Mouse (Mus musculus) thymus, adult 2 months (tissue): ENCODE data around the gene Dock1. TPM values are rescaled to one million over a fixed set of nuclear protein-coding genes. Genes with fewer than 3 reads are reported as not detected.

Source experiments
- DNase-seq: peaks from one replicate; pipeline ENCODE4 v3.0.0; 2021
- H3K27ac ChIP-seq: fragments of 200-500 bp; 2 replicates; pipeline ENCODE4 v1.5.1; 2012; ENCODE audit warnings: low read length, control low read depth; ENCODE audit not compliant: control insufficient read depth, insufficient read depth
- H3K27me3 ChIP-seq: fragments of 200-500 bp; 2 replicates; pipeline ENCODE4 v1.6.1; 2012; ENCODE audit warnings: mild to moderate bottlenecking, low read length, moderate library complexity, mixed read lengths; ENCODE audit not compliant: control insufficient read depth, insufficient read depth
- H3K36me3 ChIP-seq: fragments of 200-500 bp; 2 replicates; pipeline ENCODE4 v1.6.1; 2012; ENCODE audit warnings: mild to moderate bottlenecking, low read length, moderate library complexity; ENCODE audit not compliant: control insufficient read depth, insufficient read depth
- H3K4me1 ChIP-seq: fragments of 200-500 bp; replicated peaks from 2 replicates; pipeline ENCODE4 v1.6.1; 2012; ENCODE audit warnings: low read length; ENCODE audit not compliant: control insufficient read depth, insufficient read depth
- H3K4me3 ChIP-seq: fragments of 200-500 bp; 2 replicates; pipeline ENCODE4 v1.5.1; 2012; ENCODE audit warnings: mild to moderate bottlenecking, low read length, control low read depth, moderate library complexity; ENCODE audit not compliant: control insufficient read depth, insufficient read depth
- CTCF ChIP-seq: fragments of 200-500 bp; IDR thresholded peaks from 2 replicates; pipeline ENCODE4 v1.5.1; 2012; ENCODE audit warnings: mild to moderate bottlenecking, control low read depth, low read length, moderate library complexity, borderline replicate concordance; ENCODE audit not compliant: control insufficient read depth, poor library complexity, insufficient read depth; ENCODE audit errors: extremely low read depth
- POLR2A ChIP-seq: fragments of 200-500 bp; IDR thresholded peaks from 2 replicates; pipeline ENCODE4 v1.6.1; 2012; ENCODE audit warnings: mild to moderate bottlenecking, low read length, control low read depth, moderate library complexity; ENCODE audit not compliant: control insufficient read depth, poor library complexity, insufficient read depth; ENCODE audit errors: extremely low read depth
- WGBS: fragments of 180-500 bp; shearing (Covaris S2); methylation state at CpG from one replicate; pipeline ENCODE4 v1.1.7; 2018; 5-methylcytosine and 5-hydroxymethylcytosine counted together
- polyA plus RNA-seq: library from polyadenylated mRNA; depleted of rRNA; stranded (reverse); fragments of >200 nt; gene quantifications from 2 replicates; pipeline ENCODE4 v1.2.3, GENCODE M21; 2012

Gene Dock1
- polyA plus RNA-seq, 1 experiment, result 3.2 TPM

DNA sequence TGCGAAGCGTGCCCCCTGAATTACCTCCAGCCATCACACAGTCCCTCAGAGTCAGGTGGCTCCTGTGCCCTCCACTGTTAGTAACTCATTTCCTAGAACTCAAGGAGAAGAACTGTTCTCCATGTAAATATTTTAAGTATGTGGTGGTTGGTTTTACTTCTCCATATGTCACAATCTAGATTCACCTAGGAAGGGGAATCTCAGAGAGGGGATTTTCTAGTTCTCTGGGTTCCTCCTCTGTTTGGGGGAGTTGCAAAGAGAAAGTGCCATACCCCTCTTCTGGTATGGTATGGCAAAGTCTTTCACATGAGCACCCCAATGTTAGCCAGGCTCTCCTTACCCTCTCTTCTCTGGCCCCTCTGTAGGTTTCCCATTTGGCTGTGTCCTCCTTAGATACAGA lies 525.2 kb downstream of the Dock1 start:
- WGBS, result 82% methylated on average over 2 of the region's 2 CpGs
- DNase-seq, result no peak
- no peak overlapping the region for H3K4me3 ChIP-seq
- no peaks in the 10 kb centered on the region for H3K4me1 ChIP-seq
- no peaks in the 10 kb centered on the region for H3K27me3 ChIP-seq
- H3K36me3 ChIP-seq, result no peaks in the 10 kb centered on the region
- TF ChIP-seq POLR2A (no peak), CTCF (no peak)
- no peak overlapping the region for H3K27ac ChIP-seq

DNA sequence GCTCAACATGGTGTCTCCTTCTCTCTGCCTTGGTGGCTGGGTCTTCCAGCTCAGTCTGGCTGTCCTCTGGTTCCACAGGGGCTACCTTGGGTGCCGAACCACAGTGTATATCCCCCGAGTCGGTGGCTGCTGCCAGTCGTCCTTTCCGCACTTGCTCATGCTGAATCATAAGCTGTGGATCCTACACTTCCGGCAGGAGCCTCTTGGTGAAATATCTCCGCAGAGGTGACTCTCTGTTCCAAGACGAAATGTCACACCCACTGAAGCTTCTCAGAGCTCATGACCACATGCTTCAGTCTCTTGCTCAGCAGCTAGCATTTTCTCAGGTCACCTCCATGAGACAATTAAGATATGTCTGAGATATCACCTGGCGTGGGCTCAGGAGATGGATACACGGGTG lies 526.4 kb downstream of the Dock1 start:
- no peak overlapping the region for H3K4me3 ChIP-seq
- WGBS, result 87% methylated on average over 10 of the region's 10 CpGs
- no peak overlapping the region for H3K27ac ChIP-seq

DNA sequence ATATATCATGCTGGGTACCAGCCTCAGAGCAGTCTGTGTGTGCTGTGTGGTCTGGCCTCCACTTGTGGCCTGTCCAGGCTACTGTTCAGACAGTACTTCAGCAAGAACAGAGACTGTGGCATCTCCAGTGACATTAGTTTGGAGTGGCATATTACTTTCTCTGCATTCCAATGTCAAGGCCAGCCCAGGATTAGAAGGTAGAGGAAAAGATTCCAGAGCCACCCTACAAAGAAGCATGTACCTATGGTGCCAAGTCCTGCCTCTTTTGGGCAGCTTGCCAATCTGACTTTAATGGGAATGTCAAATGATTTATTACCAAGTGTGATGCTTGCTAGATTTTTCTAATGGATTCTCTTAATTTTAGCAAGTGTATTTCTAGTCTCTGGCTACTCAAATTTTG lies 533.5 kb downstream of the Dock1 start:
- Histone ChIP-seq H3K4me1 (no peaks in the 10 kb centered on the region), H3K4me3 (no peak overlapping the region), H3K36me3 (no peaks in the 10 kb centered on the region), H3K27ac (no peak overlapping the region), H3K27me3 (no peaks in the 10 kb centered on the region)
- no peak for DNase-seq
- TF ChIP-seq CTCF, result no peak
- no peak for TF ChIP-seq POLR2A

More for the DNA sequence above, 526.4 kb downstream of the Dock1 start:
- TF ChIP-seq CTCF, result no peak
- no peak for TF ChIP-seq POLR2A
- no peaks in the 10 kb centered on the region for H3K4me1 ChIP-seq
- no peak for DNase-seq
- H3K27me3 ChIP-seq, result no peaks in the 10 kb centered on the region
- H3K36me3 ChIP-seq, result no peaks in the 10 kb centered on the region

DNA sequence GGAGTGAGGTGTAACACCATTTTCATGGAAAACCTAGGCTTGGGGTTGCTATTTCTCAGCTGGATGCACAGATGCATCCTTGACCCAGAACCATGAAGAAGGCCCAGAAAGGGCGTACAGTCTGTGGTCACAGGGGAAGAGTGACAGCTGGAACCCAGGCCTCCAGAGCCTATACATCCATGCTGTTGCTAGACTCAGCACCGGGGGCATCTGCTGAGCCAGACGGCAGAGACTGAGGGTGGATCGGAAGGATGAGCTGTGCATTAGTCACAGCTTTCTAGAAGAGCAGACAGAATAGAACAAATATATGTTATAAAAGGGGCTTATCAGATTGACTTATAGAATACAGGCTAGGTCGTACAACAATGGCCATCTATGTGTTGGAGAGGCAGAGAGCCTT lies 534.7 kb downstream of the Dock1 start:
- Histone ChIP-seq H3K27me3 (no peaks in the 10 kb centered on the region), H3K36me3 (no peaks in the 10 kb centered on the region), H3K27ac (no peak overlapping the region), H3K4me1 (no peaks in the 10 kb centered on the region), H3K4me3 (no peak overlapping the region)
- 92% methylated on average over 5 of the region's 5 CpGs for WGBS
- DNase-seq, result no peak
- TF ChIP-seq CTCF, result no peak
- no peak for TF ChIP-seq POLR2A

DNA sequence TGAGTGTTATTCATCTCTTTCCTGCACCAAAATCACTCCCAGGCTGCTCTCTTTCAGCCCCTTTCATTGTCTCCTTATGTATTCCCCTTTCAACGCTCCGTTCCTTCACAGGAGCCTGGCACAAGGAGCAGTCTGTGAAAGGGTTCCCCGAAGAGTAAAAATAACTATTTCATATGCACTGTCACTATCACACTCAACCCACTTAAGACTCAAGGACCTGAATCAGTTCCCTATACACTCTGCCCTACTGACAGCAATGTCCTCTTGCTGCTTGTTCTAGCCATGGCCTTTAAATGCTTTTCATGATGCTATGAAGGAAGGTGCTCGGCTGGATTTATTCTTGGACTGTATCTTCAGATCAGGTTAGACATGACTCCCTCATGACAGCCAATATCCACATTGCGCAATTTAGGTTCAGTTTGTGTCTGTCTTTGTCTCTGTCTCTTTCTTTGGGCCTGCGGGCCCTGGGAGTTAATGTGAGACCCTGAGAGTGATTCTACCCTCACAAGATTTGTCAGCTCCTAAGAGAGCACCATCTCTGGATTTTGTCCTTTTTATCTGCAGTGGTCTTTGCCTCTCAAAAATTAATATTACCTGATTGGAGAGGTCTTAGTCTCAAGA lies 538.6 kb downstream of the Dock1 start:
- H3K27me3 ChIP-seq, result no peaks in the 10 kb centered on the region
- TF ChIP-seq POLR2A (no peak), CTCF (no peak)
- H3K4me3 ChIP-seq, result no peak overlapping the region
- DNase-seq, result no peak
- H3K36me3 ChIP-seq, result no peaks in the 10 kb centered on the region
- WGBS, result 93% methylated on average over 6 of the region's 6 CpGs
- no peaks in the 10 kb centered on the region for H3K4me1 ChIP-seq
- H3K27ac ChIP-seq, result no peak overlapping the region

DNA sequence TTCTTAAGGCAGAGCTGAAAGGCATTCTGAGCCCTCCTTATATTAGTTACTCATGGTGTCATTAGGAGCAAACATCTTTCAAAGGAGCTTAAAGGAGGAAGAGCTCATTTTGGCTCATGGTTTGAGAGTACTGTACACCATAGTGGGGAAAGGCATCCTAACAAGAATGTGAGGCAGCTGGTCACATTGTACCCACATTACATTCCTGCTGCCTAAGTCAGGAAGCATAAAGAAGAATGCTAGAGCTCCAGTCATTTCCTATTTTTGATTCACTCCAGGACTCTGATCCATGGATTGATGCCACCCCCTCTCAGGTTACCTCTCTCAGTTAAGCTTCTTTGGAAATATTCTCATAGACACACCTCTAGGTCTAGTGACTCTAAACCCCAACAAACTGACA lies 539.8 kb downstream of the Dock1 start:
- Histone ChIP-seq H3K4me3 (no peak overlapping the region), H3K4me1 (no peaks in the 10 kb centered on the region), H3K27ac (no peak overlapping the region), H3K27me3 (no peaks in the 10 kb centered on the region), H3K36me3 (no peaks in the 10 kb centered on the region)
- TF ChIP-seq CTCF (no peak), POLR2A (no peak)
- DNase-seq, result no peak

DNA sequence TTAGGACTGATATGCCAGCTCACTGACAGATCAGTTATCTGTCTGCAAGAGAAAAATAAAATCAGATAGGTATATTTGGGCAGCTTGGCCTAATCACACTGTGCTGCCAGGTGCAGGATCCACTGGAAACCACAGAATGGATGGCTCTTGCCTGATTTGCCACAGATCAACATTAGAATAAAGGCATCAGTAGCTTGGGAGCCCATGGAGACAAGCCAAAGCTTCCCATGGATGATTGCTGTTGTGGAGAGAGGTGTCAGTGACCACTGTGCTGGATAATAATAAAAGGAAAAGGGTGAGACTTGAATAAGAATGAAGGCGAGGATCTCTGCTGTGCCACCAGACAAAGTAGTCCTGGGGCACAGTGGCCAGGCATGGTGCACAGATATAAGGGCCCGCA lies 540.4 kb downstream of the Dock1 start:
- 83% methylated on average over 2 of the region's 2 CpGs for WGBS

DNA sequence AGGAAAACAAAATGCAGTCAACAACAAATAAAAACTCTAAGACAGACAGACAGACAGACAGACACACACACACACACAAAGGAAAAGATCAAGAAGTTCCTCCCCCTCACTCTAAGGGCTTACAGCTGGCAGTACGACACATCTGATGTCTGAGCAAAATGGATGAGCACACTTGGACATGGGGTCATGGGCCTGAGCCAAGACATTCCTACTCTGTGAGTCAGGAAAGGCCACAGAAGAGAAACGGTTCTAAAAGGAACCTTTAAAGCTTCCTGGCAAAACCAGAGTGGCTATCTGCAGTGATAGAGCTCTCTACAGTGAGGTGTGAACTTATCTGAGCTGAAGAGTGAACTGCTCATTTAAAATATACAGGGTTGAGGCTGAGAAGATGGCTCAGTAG lies 542.1 kb downstream of the Dock1 start:
- no peak for DNase-seq
- TF ChIP-seq POLR2A (no peak), CTCF (no peak)
- H3K4me1 ChIP-seq, result no peaks in the 10 kb centered on the region
- no peaks in the 10 kb centered on the region for H3K36me3 ChIP-seq
- H3K4me3 ChIP-seq, result no peak overlapping the region
- 64% methylated on average over 2 of the region's 2 CpGs for WGBS
- no peaks in the 10 kb centered on the region for H3K27me3 ChIP-seq
- no peak overlapping the region for H3K27ac ChIP-seq

More for the DNA sequence above, 540.4 kb downstream of the Dock1 start:
- no peak for DNase-seq
- H3K27me3 ChIP-seq, result no peaks in the 10 kb centered on the region
- H3K36me3 ChIP-seq, result no peaks in the 10 kb centered on the region
- no peaks in the 10 kb centered on the region for H3K4me1 ChIP-seq
- H3K4me3 ChIP-seq, result no peak overlapping the region
- TF ChIP-seq CTCF (no peak), POLR2A (no peak)
- H3K27ac ChIP-seq, result no peak overlapping the region
